Mouse (Mus musculus) forebrain, embryonic 10.5 days (tissue): ENCODE measurements at regions not wholly inside any gene's neighbourhood (a gene's known extent, or its start where the extent isn't known, plus 50 kb on each side); places are given as distances from the start of the nearest gene placed in this dataset.
A peak's percentile ranks its signal among the peaks of the same experiment; 100 is the strongest.

Experiments used
- DNase-seq: peaks from one replicate; pipeline ENCODE4 v3.0.0-alpha.2; 2017; ENCODE audit warnings: low spot score; ENCODE audit errors: extremely low spot score
- H3K27ac ChIP-seq: fragments of 300-500 bp; sonication (generic); 2 replicates; pipeline ENCODE4 v1.5.1; 2016; ENCODE audit warnings: mild to moderate bottlenecking
- H3K27me3 ChIP-seq: fragments of 300-500 bp; sonication (generic); 2 replicates; pipeline ENCODE4 v1.6.1; 2016; ENCODE audit warnings: mild to moderate bottlenecking; ENCODE audit not compliant: poor library complexity, severe bottlenecking
- H3K36me3 ChIP-seq: fragments of 300-500 bp; sonication (generic); replicated peaks from 2 replicates; pipeline ENCODE4 v1.6.1; 2016; ENCODE audit warnings: mild to moderate bottlenecking, moderate library complexity
- H3K4me1 ChIP-seq: fragments of 300-500 bp; sonication (generic); 2 replicates; pipeline ENCODE4 v1.6.1; 2016
- H3K4me3 ChIP-seq: fragments of 300-500 bp; sonication (generic); 2 replicates; pipeline ENCODE4 v1.5.1; 2016; ENCODE audit warnings: mild to moderate bottlenecking, moderate library complexity
- H3K9me3 ChIP-seq: fragments of 300-500 bp; sonication (generic); 2 replicates; pipeline ENCODE4 v1.6.1; 2016; ENCODE audit warnings: mild to moderate bottlenecking, moderate library complexity
- whole genome bisulfite sequencing: fragments of 180-500 bp; shearing (Covaris S2); methylation state at CpG from one replicate; pipeline ENCODE4 v1.1.7; 2016; 5-methylcytosine and 5-hydroxymethylcytosine counted together

DNA sequence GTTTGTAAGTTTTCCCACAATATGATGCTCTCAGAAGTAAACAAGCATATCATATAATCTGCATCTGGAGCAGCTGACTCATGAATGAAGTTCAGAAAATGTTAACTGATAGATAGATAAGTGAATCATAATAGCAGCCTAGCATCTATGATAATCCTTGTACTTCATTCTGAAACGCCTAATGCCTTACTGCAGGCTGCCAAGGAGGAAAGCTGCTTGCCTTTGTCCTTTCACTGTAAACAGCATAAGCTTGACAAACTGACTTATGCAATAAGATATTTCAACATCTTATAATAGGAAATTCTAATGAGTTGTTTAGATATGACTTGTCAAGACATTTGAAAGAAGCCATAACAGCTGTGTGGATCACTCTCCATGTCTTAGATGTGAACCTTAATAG, 920.3 kb upstream of the Gm7489 start:
- Histone ChIP-seq H3K27me3 (no peaks in the 10 kb centered on the region), H3K4me3 (no peak overlapping the region), H3K36me3 (no peaks in the 10 kb centered on the region), H3K9me3 (no peaks in the 10 kb centered on the region), H3K27ac (0 out of 2 replicates have a peak overlapping the region, but pooled peaks have one; percentile 40), H3K4me1 (peaks cover 11% of the 10 kb centered on the region)
- no peak for DNase-seq
- WGBS: 65% methylated on average over 1 of the region's 1 CpGs

GRCm38 (mm10) chr15:52967801-52968235, 916.9 kb upstream of the Gm7489 start:
- H3K4me1 ChIP-seq: peaks cover 11% of the 10 kb centered on the region
- DNase-seq: no peak
- no peaks in the 10 kb centered on the region for H3K36me3 ChIP-seq
- 17% methylated on average over 4 of the region's 4 CpGs for WGBS
- H3K27ac ChIP-seq: no peak overlapping the region
- no peaks in the 10 kb centered on the region for H3K27me3 ChIP-seq
- H3K9me3 ChIP-seq: no peaks in the 10 kb centered on the region
- H3K4me3 ChIP-seq: no peak overlapping the region

- Histone ChIP-seq H3K27me3 (no peaks in the 10 kb centered on the region), H3K4me3 (no peak overlapping the region), H3K36me3 (no peaks in the 10 kb centered on the region), H3K4me1 (no peaks in the 10 kb centered on the region), H3K27ac (no peak overlapping the region), H3K9me3 (no peaks in the 10 kb centered on the region)
- DNase-seq: no peak
- 83% methylated on average over 2 of the region's 2 CpGs for WGBS
These were observed 901.9 kb upstream of the Gm7489 start for GRCm38 (mm10) chr15:52982821-52983220.

DNA sequence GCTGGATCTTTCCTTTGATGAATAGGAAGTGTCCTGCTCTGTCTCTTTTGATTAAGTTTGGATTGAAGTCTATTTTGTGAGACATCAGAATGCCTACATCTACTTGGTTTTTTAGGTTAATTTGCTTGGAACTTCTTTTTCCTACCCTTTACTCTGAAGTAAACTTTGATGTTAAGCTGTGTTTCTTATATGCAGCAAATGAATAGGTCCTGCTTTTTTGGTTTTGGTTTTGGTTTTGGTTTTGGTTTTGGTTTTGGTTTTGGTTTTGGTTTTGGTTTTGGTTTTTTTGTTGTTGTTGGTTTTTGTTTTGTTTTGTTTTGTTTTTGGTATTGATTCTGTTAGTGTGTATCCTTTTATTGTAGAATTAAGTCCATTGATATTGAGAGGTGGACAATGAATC, 894.1 kb upstream of the Gm7489 start:
- Histone ChIP-seq H3K27ac (no peak overlapping the region), H3K36me3 (no peaks in the 10 kb centered on the region), H3K4me1 (no peaks in the 10 kb centered on the region), H3K9me3 (no peaks in the 10 kb centered on the region), H3K4me3 (no peak overlapping the region), H3K27me3 (no peaks in the 10 kb centered on the region)
- DNase-seq: no peak

DNA sequence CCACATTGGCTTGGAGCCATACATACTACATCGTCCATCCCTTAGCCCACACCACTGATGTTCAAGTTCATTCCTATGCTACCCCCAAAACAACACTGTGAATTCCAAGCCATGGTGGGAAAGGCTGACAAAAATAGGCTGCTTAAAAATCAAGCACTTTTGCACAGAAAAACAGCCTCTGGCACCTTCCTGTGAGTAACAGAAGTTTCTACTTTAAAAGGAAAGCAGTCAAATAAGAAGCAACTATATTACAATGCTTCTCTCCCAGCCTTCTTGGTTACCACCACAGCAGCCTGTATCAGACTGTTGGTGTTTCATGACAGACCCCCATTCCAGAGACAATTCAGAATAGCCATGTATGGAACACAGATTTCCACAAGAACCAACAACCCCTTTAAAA, 890.4 kb upstream of the Gm7489 start:
- Histone ChIP-seq H3K36me3 (no peaks in the 10 kb centered on the region), H3K4me1 (no peaks in the 10 kb centered on the region), H3K27ac (no peak overlapping the region), H3K9me3 (no peaks in the 10 kb centered on the region), H3K27me3 (no peaks in the 10 kb centered on the region), H3K4me3 (no peak overlapping the region)
- no peak for DNase-seq
- WGBS: 87% methylated on average over 1 of the region's 1 CpGs

- Histone ChIP-seq H3K4me1 (no peaks in the 10 kb centered on the region), H3K27ac (no peak overlapping the region), H3K27me3 (no peaks in the 10 kb centered on the region), H3K36me3 (no peaks in the 10 kb centered on the region), H3K4me3 (no peak overlapping the region), H3K9me3 (no peaks in the 10 kb centered on the region)
- WGBS: 94% methylated on average over 2 of the region's 2 CpGs
- DNase-seq: no peak
These were observed 885.5 kb upstream of the Gm7489 start for GRCm38 (mm10) chr15:52999200-52999599.

DNA sequence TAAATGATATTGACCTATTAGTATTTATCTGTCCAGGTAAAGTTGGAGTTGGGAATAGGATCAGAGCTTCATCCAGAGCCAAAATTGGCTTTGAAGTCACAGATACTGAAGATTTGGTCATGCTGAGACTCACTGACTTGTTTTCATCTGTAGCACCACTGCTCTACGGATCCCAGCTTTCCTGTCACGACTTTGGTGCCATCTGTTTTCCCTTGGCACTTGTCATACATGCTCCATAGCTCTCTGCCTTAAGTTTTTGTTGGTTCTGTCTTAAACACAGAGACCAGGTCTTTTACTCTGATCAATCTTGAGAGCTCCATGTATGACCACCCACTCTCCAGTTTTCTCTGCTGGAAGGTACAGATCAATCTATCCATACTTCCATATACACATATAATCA, 884.9 kb upstream of the Gm7489 start:
- WGBS: 88% methylated on average over 2 of the region's 2 CpGs
- Histone ChIP-seq H3K36me3 (no peaks in the 10 kb centered on the region), H3K4me3 (no peak overlapping the region), H3K9me3 (no peaks in the 10 kb centered on the region), H3K27ac (no peak overlapping the region), H3K27me3 (no peaks in the 10 kb centered on the region), H3K4me1 (no peaks in the 10 kb centered on the region)
- no peak for DNase-seq

DNA sequence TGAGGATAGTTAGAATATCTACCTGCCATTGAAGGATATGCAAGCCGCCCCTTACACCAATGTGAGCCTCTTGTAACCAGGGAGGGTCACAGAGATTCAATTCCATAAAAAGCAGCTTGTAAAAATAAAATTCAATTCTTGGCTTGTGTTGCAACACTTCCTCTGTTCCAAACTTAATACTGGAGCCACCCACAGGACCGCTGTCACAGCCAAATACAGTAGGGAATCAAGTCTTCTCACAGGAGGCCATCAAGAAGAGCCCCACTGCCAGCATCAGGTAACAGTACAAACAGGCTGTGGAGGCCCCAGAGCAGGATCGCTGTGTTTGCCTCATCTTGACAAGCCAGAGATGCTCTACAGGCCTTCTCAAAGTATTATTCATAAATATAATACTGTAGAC, 883.3 kb upstream of the Gm7489 start:
- H3K4me1 ChIP-seq: no peaks in the 10 kb centered on the region
- no peak for DNase-seq
- no peaks in the 10 kb centered on the region for H3K27me3 ChIP-seq
- 80% methylated on average over 3 of the region's 3 CpGs for WGBS
- no peaks in the 10 kb centered on the region for H3K9me3 ChIP-seq
- H3K27ac ChIP-seq: no peak overlapping the region
- H3K36me3 ChIP-seq: no peaks in the 10 kb centered on the region
- no peak overlapping the region for H3K4me3 ChIP-seq

DNA sequence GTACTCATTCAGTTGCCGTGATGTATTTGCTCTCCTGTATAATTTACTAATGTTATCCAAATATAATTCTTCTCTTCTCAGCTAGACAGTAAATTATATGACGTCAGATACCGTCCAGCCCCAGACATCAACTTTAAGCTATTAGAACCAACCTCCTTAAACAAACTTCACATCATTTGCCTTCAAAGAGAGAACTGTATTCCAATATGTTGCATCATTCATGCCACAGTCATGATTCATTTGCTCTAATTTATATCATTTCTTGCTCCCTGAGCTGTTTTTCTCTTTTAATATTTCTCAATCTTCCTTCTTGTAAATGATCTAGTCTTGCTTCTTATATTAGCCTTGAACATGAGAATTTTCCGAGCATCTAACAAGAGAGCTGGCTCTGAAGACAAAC, 882.7 kb upstream of the Gm7489 start:
- Histone ChIP-seq H3K4me3 (no peak overlapping the region), H3K9me3 (no peaks in the 10 kb centered on the region), H3K4me1 (no peaks in the 10 kb centered on the region), H3K27ac (no peak overlapping the region), H3K27me3 (no peaks in the 10 kb centered on the region), H3K36me3 (no peaks in the 10 kb centered on the region)
- no peak for DNase-seq
- whole genome bisulfite sequencing: 90% methylated on average over 4 of the region's 4 CpGs

DNA sequence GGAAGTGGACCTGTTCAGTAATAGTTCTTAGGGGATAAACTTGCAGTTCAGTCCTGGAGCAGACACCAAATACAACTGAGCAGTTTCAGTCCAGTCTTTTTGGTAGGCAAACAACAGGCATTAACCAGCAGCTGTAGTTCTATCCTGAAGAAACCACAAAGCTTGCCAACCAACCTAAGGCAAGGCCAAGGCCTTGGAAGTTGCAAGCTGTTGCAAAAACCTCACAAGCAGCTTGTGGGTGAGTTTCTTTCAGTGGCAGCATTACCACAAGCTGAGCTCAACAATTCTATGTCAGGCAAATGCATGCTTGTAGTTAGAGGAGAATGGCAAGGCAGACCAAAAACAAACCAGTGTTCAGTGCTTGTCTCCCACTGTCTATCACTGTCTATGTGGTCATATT, 880.6 kb upstream of the Gm7489 start:
- DNase-seq: no peak
- H3K4me3 ChIP-seq: no peak overlapping the region
- H3K4me1 ChIP-seq: no peaks in the 10 kb centered on the region
- no peaks in the 10 kb centered on the region for H3K27me3 ChIP-seq
- H3K9me3 ChIP-seq: no peaks in the 10 kb centered on the region
- H3K36me3 ChIP-seq: no peaks in the 10 kb centered on the region
- H3K27ac ChIP-seq: no peak overlapping the region

DNA sequence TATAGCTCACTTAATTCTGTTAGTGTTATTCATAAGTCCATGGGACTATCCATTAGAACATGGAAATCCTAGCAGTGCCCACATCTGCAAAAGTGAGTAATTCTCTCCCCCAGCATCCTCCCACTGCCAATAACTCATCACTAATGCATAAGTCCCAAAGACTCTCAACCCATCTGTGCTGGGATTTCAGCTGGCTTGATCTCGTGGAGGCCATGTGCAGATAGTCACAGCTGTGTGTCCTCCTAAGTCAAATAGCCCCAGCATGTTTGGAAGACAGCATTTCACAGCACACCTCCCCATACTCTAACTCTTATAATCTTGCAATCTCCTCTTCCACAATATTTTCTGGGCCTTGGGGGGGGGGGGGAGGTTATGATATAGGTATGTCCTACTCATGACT, 877.9 kb upstream of the Gm7489 start:
- 80% methylated on average over 1 of the region's 1 CpGs for WGBS
- no peak overlapping the region for H3K4me3 ChIP-seq
- DNase-seq: no peak
- H3K36me3 ChIP-seq: no peaks in the 10 kb centered on the region
- H3K27me3 ChIP-seq: no peaks in the 10 kb centered on the region
- no peaks in the 10 kb centered on the region for H3K4me1 ChIP-seq
- no peaks in the 10 kb centered on the region for H3K9me3 ChIP-seq
- no peak overlapping the region for H3K27ac ChIP-seq

- Histone ChIP-seq H3K4me1 (no peaks in the 10 kb centered on the region), H3K36me3 (no peaks in the 10 kb centered on the region), H3K4me3 (no peak overlapping the region), H3K9me3 (no peaks in the 10 kb centered on the region), H3K27ac (no peak overlapping the region), H3K27me3 (no peaks in the 10 kb centered on the region)
- DNase-seq: no peak
- 89% methylated on average over 3 of the region's 3 CpGs for WGBS
These were observed 875.4 kb upstream of the Gm7489 start for GRCm38 (mm10) chr15:53009337-53009736.
